Mouse (Mus musculus) brain, adult 2 months (tissue): ENCODE measurements at regions not wholly inside any gene's neighbourhood (a gene's known extent, or its start where the extent isn't known, plus 50 kb on each side); places are given as distances from the start of the nearest gene placed in this dataset.

ENCODE experiments used
- DNase-seq: peaks from one replicate; pipeline ENCODE4 v3.0.0; 2011; ENCODE audit warnings: low read depth, low spot score

DNA sequence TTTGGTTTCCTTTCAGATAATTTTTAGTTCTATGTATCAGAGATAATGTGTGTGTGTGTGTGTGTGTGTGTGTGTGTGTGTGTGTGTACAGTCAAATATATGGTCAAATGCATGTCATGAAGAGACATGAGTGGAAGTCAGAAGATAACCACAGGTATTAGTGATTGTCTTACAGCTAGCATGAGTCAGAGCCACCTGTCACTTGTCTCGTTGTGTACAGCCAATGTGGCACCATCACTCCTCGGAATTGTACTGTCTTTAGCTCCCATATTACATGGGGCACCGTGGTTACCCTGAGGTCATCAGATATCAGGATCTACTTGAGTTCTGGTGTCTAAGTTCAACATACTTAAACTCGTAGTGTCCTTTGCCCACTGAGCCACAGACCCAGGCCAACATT lies 816.0 kb upstream of the Ctnnd2 start:
- no peak for DNase-seq

DNA sequence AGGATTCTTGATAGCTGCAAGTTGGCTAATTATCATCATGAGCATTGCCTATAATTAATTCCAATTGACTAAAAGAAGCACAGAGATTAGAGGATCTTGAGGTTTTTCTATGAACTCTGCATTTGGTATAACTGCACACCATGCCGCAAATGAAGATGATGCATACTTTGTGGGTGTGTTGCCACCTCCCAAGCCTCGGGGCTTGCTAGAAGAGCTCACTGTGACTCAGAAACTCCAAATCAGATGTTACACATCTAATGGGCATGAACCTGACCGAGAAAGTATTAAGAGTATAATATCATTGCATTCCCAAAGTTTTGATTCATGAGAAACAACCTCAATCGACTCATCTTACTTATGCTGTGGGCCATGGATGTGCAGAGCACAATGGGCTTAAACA lies 772.5 kb upstream of the Ctnnd2 start:
- peak; percentile 53 for DNase-seq

DNA sequence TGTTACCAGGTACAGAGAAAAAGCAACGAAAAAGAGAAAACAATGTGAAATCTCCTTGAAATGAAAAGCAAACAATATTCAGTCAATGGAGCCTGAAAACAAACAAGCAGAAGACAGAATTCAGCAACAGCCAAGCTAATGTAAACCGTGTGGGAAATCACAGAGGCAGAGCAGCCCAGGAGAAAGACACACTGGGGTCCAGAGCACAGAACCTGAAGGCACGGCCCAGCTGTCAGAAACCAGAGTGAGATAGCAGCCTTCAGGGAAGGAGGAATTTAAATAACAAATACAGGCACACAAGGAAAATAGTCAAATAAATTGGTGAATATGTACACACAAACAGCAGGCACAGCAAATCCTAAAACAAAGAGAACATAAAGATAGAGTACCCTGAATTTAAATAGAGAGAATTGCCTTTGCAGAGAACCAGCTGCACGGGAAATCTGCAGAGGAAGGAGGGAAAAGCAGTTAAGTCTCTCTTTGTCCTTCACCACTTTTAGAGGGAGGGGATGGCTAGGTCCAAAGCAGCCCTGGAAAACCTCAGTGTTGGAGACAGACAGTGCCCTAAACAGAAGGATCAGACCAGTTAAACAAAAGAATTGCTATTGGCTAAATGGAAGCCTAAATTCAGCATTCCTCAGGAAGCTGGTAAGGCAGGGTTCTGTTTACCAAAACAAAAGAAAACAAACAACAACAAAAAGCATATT lies 739.2 kb upstream of the Ctnnd2 start:
- no peak for DNase-seq

- DNase-seq = no peak
Measured at GRCm38 (mm10) chr15:29437699-29438326, 734.6 kb upstream of the Ctnnd2 start.

DNA sequence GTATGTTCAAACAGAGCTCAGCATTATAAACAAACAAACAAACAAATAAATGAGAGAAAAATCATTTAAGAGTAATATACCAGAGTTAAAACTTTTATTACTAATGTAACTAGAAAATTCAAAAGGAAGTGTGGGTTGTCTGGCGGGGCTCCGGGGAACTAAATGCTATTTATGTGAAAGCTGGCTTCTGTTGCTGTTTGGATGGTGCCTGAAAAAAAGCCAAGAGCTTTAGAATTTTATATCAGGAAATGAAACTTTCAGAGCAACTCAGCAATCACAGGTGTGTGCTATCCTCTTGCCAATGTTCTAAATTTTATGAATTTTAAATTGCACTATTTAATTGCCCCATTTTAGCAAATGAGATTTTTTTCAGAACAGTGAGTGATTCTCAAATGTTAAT lies 724.5 kb upstream of the Ctnnd2 start:
- DNase-seq = peak; percentile 53

- peak; percentile 14 for DNase-seq
Measured at GRCm38 (mm10) chr15:29485136-29485535, 687.3 kb upstream of the Ctnnd2 start.

DNA sequence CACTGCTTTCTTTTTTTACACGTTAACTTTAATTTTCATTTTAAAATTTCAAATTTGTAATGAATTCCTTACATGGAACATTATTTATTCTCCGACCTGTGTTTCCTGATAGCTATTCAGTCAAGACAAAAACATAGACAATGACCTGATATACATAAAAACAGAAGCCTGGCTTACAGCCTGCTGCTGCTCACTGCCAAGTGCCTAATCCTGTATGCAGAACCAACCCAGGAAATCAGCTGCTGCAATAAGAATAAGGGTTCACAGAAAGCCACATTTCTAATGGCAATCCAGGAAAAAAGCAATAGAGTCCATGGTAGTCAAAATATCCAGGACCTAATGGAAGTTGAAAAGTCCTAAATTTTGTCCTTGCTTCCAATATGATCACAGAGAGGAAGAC lies 642.4 kb upstream of the Ctnnd2 start:
- DNase-seq = no peak

- DNase-seq = peak; percentile 3
Measured at GRCm38 (mm10) chr15:29568411-29568810, 604.0 kb upstream of the Ctnnd2 start.
